Mouse (Mus musculus) liver, postnatal 0 days (tissue): ENCODE results near the gene Slc44a1.

Source experiments
- CTCF ChIP-seq: sonication (generic); IDR thresholded peaks from 2 replicates; pipeline ENCODE4 v1.5.1; 2016; ENCODE audit warnings: antibody characterized with exemption, low read depth
- EP300 ChIP-seq: IDR thresholded peaks from 2 replicates; pipeline ENCODE4 v1.6.1; 2016; ENCODE audit warnings: antibody characterized with exemption, low read depth, mild to moderate bottlenecking

- TF ChIP-seq EP300: no peak
- no peak for TF ChIP-seq CTCF
Measured at GRCm38 (mm10) chr4:53406866-53407265, 33.3 kb upstream of the Slc44a1 start.
